Mouse (Mus musculus): ENCODE results near the gene Mbd3.

GRCm38 (mm10) chr10:80432936-80433512 lies 33.7 kb upstream of the Mbd3 start:
- TF ChIP-seq CTCF (IDR thresholded peaks at IDR 0.05; ENCODE audit: low read depth, low read length) (no peak), POLR2A (IDR thresholded peaks at IDR 0.05; ENCODE audit: insufficient read depth, low read length) (no peak)

Data from ES-Bruce4 (cell line).